Mouse (Mus musculus): ENCODE measurements at regions not wholly inside any gene's neighbourhood (a gene's known extent, or its start where the extent isn't known, plus 50 kb on each side); places are given as distances from the start of the nearest gene placed in this dataset.
A peak's percentile ranks its signal among the peaks of the same experiment; 100 is the strongest.

DNA sequence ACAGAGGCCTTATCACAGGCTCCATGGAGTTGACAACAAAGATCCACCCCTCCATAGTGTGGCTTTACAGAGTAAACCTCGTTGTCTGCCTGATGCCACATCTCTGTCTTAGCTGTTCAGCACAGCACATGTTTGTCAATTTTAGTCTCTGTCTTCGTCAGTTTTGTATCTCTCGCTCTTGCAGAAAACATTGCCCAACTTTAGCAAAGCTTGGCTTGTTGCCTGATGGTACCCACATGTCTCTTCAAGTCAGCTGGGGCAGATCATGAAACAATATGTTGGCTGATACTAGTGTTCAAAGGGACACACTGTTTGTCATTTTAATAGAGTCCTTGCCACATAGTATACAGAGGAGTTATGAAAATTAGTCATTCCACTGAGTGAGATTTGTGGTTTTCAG is 152.7 kb upstream of the Slc22a23 start:
- peak; percentile 46 for DNase-seq
- H3K4me3 ChIP-seq (ENCODE audit: low read depth, low read length), result no peak overlapping the region

DNA sequence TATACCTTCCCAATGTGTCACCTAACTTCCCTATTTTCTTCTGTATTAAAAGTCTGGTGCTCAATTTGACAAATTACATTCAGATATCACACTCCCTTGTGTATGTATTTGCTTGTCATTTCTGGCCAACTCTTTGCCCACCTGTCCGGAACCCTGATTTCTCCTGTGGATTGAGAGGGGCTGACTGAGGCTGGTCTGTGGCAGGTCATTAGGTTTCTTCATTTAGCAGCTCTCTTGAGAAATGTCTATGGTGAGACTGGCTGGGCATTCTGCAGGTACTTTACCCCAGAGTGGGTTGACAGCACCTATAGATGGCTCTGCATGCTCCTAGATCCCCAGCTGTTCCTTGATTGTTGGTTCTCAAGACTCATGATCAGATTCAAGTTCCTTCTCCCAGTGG is 139.8 kb upstream of the Slc22a23 start:
- Histone ChIP-seq H3K4me2 (ENCODE audit: low read depth, low read length) (no peak overlapping the region), H3K36me3 (replicated peaks; ENCODE audit: insufficient read depth, low read length) (no peaks in the 10 kb centered on the region), H3K4me3 (ENCODE audit: low read depth, low read length) (no peak overlapping the region), H3K9ac (replicated peaks) (no peak overlapping the region), H3K9me3 (ENCODE audit: low read length) (no peaks in the 10 kb centered on the region), H3K27me3 (ENCODE audit: insufficient read depth, low read length) (no peaks in the 10 kb centered on the region), H3K27ac (ENCODE audit: low read depth) (no peak overlapping the region), H3K4me1 (ENCODE audit: insufficient read depth) (no peaks in the 10 kb centered on the region)
- ATAC-seq, result no peak
- no peak for TF ChIP-seq CTCF (IDR thresholded peaks at IDR 0.05; ENCODE audit: low read depth)
- no peak for TF ChIP-seq EP300 (IDR thresholded peaks at IDR 0.05; ENCODE audit: low read depth)
- no peak for DNase-seq
- 83% methylated on average over 1 of the region's 1 CpGs for WGBS (ENCODE audit: insufficient replicate concordance)

More for the DNA sequence above, 152.7 kb upstream of the Slc22a23 start:
- Histone ChIP-seq H3K36me3 (replicated peaks; ENCODE audit: insufficient read depth, low read length) (no peaks in the 10 kb centered on the region), H3K27me3 (ENCODE audit: insufficient read depth, low read length) (no peaks in the 10 kb centered on the region), H3K9me3 (ENCODE audit: low read length) (no peaks in the 10 kb centered on the region), H3K4me2 (ENCODE audit: low read depth, low read length) (no peak overlapping the region), H3K27ac (ENCODE audit: low read depth) (no peak overlapping the region), H3K9ac (replicated peaks) (no peak overlapping the region), H3K4me1 (ENCODE audit: insufficient read depth) (no peaks in the 10 kb centered on the region)
- no peak for TF ChIP-seq CTCF (IDR thresholded peaks at IDR 0.05; ENCODE audit: low read depth)
- TF ChIP-seq EP300 (IDR thresholded peaks at IDR 0.05; ENCODE audit: low read depth), result no peak
- peak; percentile 62 for ATAC-seq
- WGBS (ENCODE audit: insufficient replicate concordance), result 51% methylated on average over 3 of the region's 3 CpGs

DNA sequence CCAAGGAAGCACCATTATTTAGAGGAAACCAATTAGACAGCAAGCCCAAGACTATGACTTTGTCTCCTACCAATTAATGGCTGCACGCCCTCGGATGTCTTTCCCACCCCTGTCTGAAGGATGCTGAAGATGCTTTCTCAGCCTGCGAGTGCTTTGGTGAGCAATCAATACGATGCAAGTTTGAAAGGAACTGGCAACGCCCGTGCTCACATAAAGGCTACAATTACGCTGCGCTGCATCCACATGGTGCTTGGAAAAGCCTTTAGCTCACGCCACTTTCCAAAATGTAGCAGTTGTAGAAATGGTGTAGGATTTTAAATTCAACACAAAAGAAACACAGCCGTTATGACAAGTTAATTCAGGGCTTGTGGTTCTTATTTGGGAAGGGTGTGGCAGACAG is 136.5 kb upstream of the Slc22a23 start:
- Histone ChIP-seq H3K4me3 (ENCODE audit: low read depth, low read length) (no peak overlapping the region), H3K36me3 (replicated peaks; ENCODE audit: insufficient read depth, low read length) (no peaks in the 10 kb centered on the region), H3K9ac (replicated peaks) (no peak overlapping the region), H3K9me3 (ENCODE audit: low read length) (no peaks in the 10 kb centered on the region), H3K4me2 (ENCODE audit: low read depth, low read length) (no peak overlapping the region), H3K4me1 (ENCODE audit: insufficient read depth) (no peaks in the 10 kb centered on the region), H3K27me3 (ENCODE audit: insufficient read depth, low read length) (no peaks in the 10 kb centered on the region), H3K27ac (ENCODE audit: low read depth) (no peak overlapping the region)
- DNase-seq (no peak), ATAC-seq (no peak)
- 79% methylated on average over 10 of the region's 10 CpGs for WGBS (ENCODE audit: insufficient replicate concordance)
- TF ChIP-seq CTCF (IDR thresholded peaks at IDR 0.05; ENCODE audit: low read depth) (no peak), EP300 (IDR thresholded peaks at IDR 0.05; ENCODE audit: low read depth) (no peak)

DNA sequence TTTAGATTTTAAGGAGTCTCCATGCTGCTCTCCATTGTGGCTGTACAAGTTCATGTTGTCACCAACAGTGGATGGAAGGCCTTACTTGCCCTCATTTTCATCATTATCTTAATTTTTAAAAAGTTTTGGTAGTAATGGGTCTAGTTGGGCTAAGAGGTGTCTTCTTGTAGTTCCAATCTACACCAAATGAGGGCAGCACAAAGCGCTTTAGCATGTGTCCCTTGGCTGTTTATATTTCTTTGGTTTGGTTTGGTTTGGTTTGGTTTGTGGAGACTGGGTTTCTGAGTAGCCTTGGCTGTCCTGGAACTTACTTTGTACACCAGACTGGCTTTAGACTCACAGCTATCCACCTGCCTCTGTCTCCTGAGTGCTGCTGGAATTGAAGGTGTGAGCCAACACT is 125.4 kb upstream of the Slc22a23 start:
- Histone ChIP-seq H3K27ac (ENCODE audit: low read depth) (no peak overlapping the region), H3K4me2 (ENCODE audit: low read depth, low read length) (no peak overlapping the region), H3K4me3 (ENCODE audit: low read depth, low read length) (no peak overlapping the region), H3K4me1 (ENCODE audit: insufficient read depth) (0 out of 2 replicates have a peak, but pooled peaks cover 3% of the 10 kb centered on the region), H3K9me3 (ENCODE audit: low read length) (no peaks in the 10 kb centered on the region), H3K9ac (replicated peaks) (no peak overlapping the region), H3K27me3 (ENCODE audit: insufficient read depth, low read length) (no peaks in the 10 kb centered on the region), H3K36me3 (replicated peaks; ENCODE audit: insufficient read depth, low read length) (no peaks in the 10 kb centered on the region)
- ATAC-seq (no peak), DNase-seq (no peak)
- TF ChIP-seq EP300 (IDR thresholded peaks at IDR 0.05; ENCODE audit: low read depth) (no peak), CTCF (IDR thresholded peaks at IDR 0.05; ENCODE audit: low read depth) (peak; percentile 31; the same call in 1 of the 2 replicates)
- 71% methylated on average over 1 of the region's 1 CpGs for WGBS (ENCODE audit: insufficient replicate concordance)

DNA sequence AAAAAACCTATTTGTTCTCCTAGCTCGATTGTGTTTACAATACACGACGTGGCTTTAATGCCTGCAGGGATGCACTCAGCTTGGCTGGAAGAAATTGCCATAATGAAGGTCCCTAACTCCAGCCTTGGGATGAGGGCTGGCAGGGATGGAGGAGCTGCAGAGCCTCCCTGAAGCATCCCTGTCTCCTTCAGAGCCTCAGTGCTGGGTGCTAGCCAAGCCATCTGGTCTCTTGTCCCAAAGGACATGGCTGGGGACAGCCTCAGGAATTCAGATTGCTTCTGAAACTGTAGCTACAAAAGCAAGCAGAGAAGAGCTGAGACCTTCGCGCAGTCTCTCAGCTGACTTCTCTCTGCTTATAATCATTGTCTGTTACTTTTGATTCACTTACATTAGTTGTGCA is 124.6 kb upstream of the Slc22a23 start:
- Histone ChIP-seq H3K4me1 (ENCODE audit: insufficient read depth) (peaks cover 8% of the 10 kb centered on the region), H3K27ac (ENCODE audit: low read depth) (no peak overlapping the region), H3K36me3 (replicated peaks; ENCODE audit: insufficient read depth, low read length) (no peaks in the 10 kb centered on the region), H3K4me3 (ENCODE audit: low read depth, low read length) (no peak overlapping the region), H3K4me2 (ENCODE audit: low read depth, low read length) (no peak overlapping the region), H3K27me3 (ENCODE audit: insufficient read depth, low read length) (no peaks in the 10 kb centered on the region), H3K9me3 (ENCODE audit: low read length) (no peaks in the 10 kb centered on the region), H3K9ac (replicated peaks) (no peak overlapping the region)
- TF ChIP-seq CTCF (IDR thresholded peaks at IDR 0.05; ENCODE audit: low read depth), result no peak
- no peak for TF ChIP-seq EP300 (IDR thresholded peaks at IDR 0.05; ENCODE audit: low read depth)
- ATAC-seq (no peak), DNase-seq (no peak)
- 85% methylated on average over 5 of the region's 5 CpGs for WGBS (ENCODE audit: insufficient replicate concordance)

DNA sequence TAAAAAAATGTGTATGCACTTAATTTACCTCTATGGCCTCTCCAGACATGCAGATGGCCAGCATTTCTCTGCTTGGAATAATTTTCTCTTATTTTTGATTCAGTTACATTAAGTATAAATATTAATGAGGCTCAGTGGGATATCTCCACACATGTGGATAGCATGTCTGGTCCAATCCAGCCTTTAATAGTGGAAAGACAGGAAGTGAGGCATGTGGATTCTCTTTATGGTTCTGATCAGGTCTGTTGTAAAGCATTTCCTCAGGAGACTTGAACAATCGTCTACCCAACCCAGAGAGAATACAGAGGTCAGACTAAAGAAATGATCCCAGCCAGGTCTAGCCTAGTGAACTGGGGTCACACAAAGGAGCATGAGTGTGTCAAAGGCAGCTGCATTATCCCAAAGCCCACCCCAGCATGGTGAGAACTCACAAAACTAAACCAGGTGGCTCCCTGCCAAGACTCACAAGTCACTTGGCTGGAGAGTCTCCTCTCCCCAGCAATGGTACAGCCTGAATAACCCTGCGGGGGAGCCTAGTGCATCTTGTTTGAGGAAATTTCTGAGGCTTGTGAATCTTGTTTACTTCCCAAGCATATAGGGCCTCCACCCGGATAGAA is 123.3 kb upstream of the Slc22a23 start:
- Histone ChIP-seq H3K36me3 (replicated peaks; ENCODE audit: insufficient read depth, low read length) (no peaks in the 10 kb centered on the region), H3K4me1 (ENCODE audit: insufficient read depth) (peaks cover 14% of the 10 kb centered on the region), H3K9ac (replicated peaks) (no peak overlapping the region), H3K27me3 (ENCODE audit: insufficient read depth, low read length) (no peaks in the 10 kb centered on the region), H3K4me2 (ENCODE audit: low read depth, low read length) (no peak overlapping the region), H3K27ac (ENCODE audit: low read depth) (no peak overlapping the region), H3K4me3 (ENCODE audit: low read depth, low read length) (no peak overlapping the region), H3K9me3 (ENCODE audit: low read length) (no peaks in the 10 kb centered on the region)
- DNase-seq (no peak), ATAC-seq (no peak)
- TF ChIP-seq EP300 (IDR thresholded peaks at IDR 0.05; ENCODE audit: low read depth) (no peak), CTCF (IDR thresholded peaks at IDR 0.05; ENCODE audit: low read depth) (no peak)
- WGBS (ENCODE audit: insufficient replicate concordance), result 75% methylated on average over 3 of the region's 3 CpGs

All from liver, postnatal 0 days (tissue).